Mouse (Mus musculus) stomach, embryonic 16.5 days (tissue): Measurements from ENCODE around the gene Gm20708. TPM values are rescaled to one million over a fixed set of nuclear protein-coding genes. Genes with fewer than 3 reads are reported as not detected.

Experiments
- ATAC-seq: fragments of 200-750 bp; cut with Nextera tagmentation; 2 replicates; pipeline ENCODE4 v1.8.0; 2017; ENCODE audit warnings: moderate number of reproducible peaks, moderate TSS enrichment; ENCODE audit not compliant: insufficient read depth, low FRiP score
- H3K27ac ChIP-seq: fragments of 300-500 bp; sonication (generic); 2 replicates; pipeline ENCODE4 v1.5.1; 2014; ENCODE audit warnings: low read length
- H3K27me3 ChIP-seq: fragments of 300-500 bp; sonication (generic); 2 replicates; pipeline ENCODE4 v1.6.1; 2014; ENCODE audit warnings: low read length, control low read depth, mixed read lengths; ENCODE audit not compliant: control insufficient read depth, insufficient read depth
- H3K36me3 ChIP-seq: fragments of 300-500 bp; sonication (generic); 2 replicates; pipeline ENCODE4 v1.6.1; 2014; ENCODE audit warnings: low read length; ENCODE audit not compliant: control insufficient read depth, insufficient read depth
- H3K4me1 ChIP-seq: fragments of 300-500 bp; sonication (generic); 2 replicates; pipeline ENCODE4 v1.6.1; 2014; ENCODE audit warnings: low read length, control low read depth, mixed read lengths; ENCODE audit not compliant: control insufficient read depth, insufficient read depth
- H3K4me2 ChIP-seq: fragments of 300-500 bp; sonication (generic); 2 replicates; pipeline ENCODE4 v1.6.1; 2014; ENCODE audit warnings: low read depth, low read length, mixed read lengths
- H3K4me3 ChIP-seq: fragments of 300-500 bp; sonication (generic); replicated peaks from 2 replicates; pipeline ENCODE4 v1.5.1; 2014; ENCODE audit warnings: mild to moderate bottlenecking, low read length
- H3K9ac ChIP-seq: fragments of 300-500 bp; sonication (generic); 2 replicates; pipeline ENCODE4 v1.6.1; 2014; ENCODE audit warnings: low read length
- H3K9me3 ChIP-seq: fragments of 300-500 bp; sonication (generic); replicated peaks from 2 replicates; pipeline ENCODE4 v1.6.1; 2016; ENCODE audit warnings: low read length, control low read depth; ENCODE audit not compliant: control insufficient read depth
- WGBS: fragments of 180-500 bp; shearing (Covaris S2); extraction: QIAGEN DNeasy Blood & Tissue Kit; methylation state at CpG from one replicate; pipeline ENCODE4 v1.1.7; 2014; 5-methylcytosine and 5-hydroxymethylcytosine counted together
- polyA plus RNA-seq: library from polyadenylated mRNA; unstranded; fragments of >200 nt; fragmentation: Nextera tagmentation; extraction: Ambion mirVana; gene quantifications from 2 replicates; pipeline ENCODE4 v1.2.1, GENCODE M21; 2015

The Gm20708 gene
- polyA plus RNA-seq, 1 experiment from 2014 or later: 0.68 TPM

GRCm38 (mm10) chr11:117779434-117780198, 29.9 kb upstream of the Gm20708 start:
- Histone ChIP-seq H3K4me1 (peaks cover 43% of the 10 kb centered on the region), H3K4me2 (peak overlapping the region; percentile 83), H3K36me3 (no peaks in the 10 kb centered on the region), H3K9ac (peak overlapping the region; percentile 82), H3K9me3 (no peaks in the 10 kb centered on the region), H3K4me3 (peak overlapping the region; percentile 61), H3K27ac (peak overlapping the region; percentile 97), H3K27me3 (no peaks in the 10 kb centered on the region)
- WGBS: 4% methylated on average over 38 of the region's 38 CpGs
- ATAC-seq: peak; percentile 17; the same call in 1 of the 2 replicates

GRCm38 (mm10) chr11:117780199-117780515, 29.3 kb upstream of the Gm20708 start:
- peak; percentile 12; the same call in 1 of the 2 replicates for ATAC-seq
- H3K27ac ChIP-seq: peak overlapping the region; percentile 97
- peak overlapping the region; percentile 82 for H3K9ac ChIP-seq
- H3K9me3 ChIP-seq: no peaks in the 10 kb centered on the region
- peak overlapping the region; percentile 61 for H3K4me3 ChIP-seq
- H3K4me1 ChIP-seq: peaks cover 43% of the 10 kb centered on the region
- WGBS: 4% methylated on average over 17 of the region's 17 CpGs
- no peaks in the 10 kb centered on the region for H3K27me3 ChIP-seq
- peak overlapping the region; percentile 83 for H3K4me2 ChIP-seq
- no peaks in the 10 kb centered on the region for H3K36me3 ChIP-seq

GRCm38 (mm10) chr11:117780582-117781111, 28.8 kb upstream of the Gm20708 start:
- Histone ChIP-seq H3K9ac (peak overlapping the region; percentile 82), H3K9me3 (no peaks in the 10 kb centered on the region), H3K4me3 (peak overlapping the region; percentile 61), H3K4me2 (peak overlapping the region; percentile 83), H3K36me3 (no peaks in the 10 kb centered on the region), H3K4me1 (peaks cover 43% of the 10 kb centered on the region), H3K27me3 (no peaks in the 10 kb centered on the region), H3K27ac (peak overlapping the region; percentile 97)
- whole genome bisulfite sequencing: 3% methylated on average over 19 of the region's 19 CpGs
- peak; percentile 84 for ATAC-seq

GRCm38 (mm10) chr11:117781199-117781821, 28.2 kb upstream of the Gm20708 start:
- peaks cover 43% of the 10 kb centered on the region for H3K4me1 ChIP-seq
- peak overlapping the region; percentile 56 for H3K9ac ChIP-seq
- no peaks in the 10 kb centered on the region for H3K27me3 ChIP-seq
- H3K36me3 ChIP-seq: no peaks in the 10 kb centered on the region
- no peaks in the 10 kb centered on the region for H3K9me3 ChIP-seq
- peak overlapping the region; percentile 61 for H3K4me3 ChIP-seq
- peak overlapping the region; percentile 97 for H3K27ac ChIP-seq
- 17% methylated on average over 18 of the region's 18 CpGs for WGBS
- peak overlapping the region; percentile 83 for H3K4me2 ChIP-seq
- ATAC-seq: peak; percentile 3; the same call in 1 of the 2 replicates

- ATAC-seq: no peak; the same call in 1 of the 2 replicates
- Histone ChIP-seq H3K36me3 (no peaks in the 10 kb centered on the region), H3K9me3 (no peaks in the 10 kb centered on the region), H3K27ac (peak within 1 kb of the TSS; percentile 97), H3K4me1 (peaks cover 43% of the 10 kb centered on the region), H3K9ac (peak within 1 kb of the TSS; percentile 56), H3K4me3 (peak within 1 kb of the TSS; percentile 61), H3K27me3 (no peaks in the 10 kb centered on the region), H3K4me2 (peak within 1 kb of the TSS; percentile 83)
- WGBS: 46% methylated on average over 24 of the region's 24 CpGs
Measured at GRCm38 (mm10) chr11:117781993-117782704, 27.3 kb upstream of the Gm20708 start, which contains the start of the genes Tmc8 and Tmc6. Tmc8 (plus strand) TSS chr11:117782076. Tmc6 (minus strand) TSS chr11:117782198.

- Histone ChIP-seq H3K36me3 (no peaks in the 10 kb centered on the region), H3K27me3 (no peaks in the 10 kb centered on the region), H3K9me3 (no peaks in the 10 kb centered on the region), H3K4me1 (peaks cover 43% of the 10 kb centered on the region), H3K27ac (peak overlapping the region; percentile 97), H3K4me2 (peak overlapping the region; percentile 83), H3K4me3 (peak overlapping the region; percentile 29), H3K9ac (peak overlapping the region; percentile 54)
- no peak for ATAC-seq
- 56% methylated on average over 9 of the region's 9 CpGs for WGBS
Measured at GRCm38 (mm10) chr11:117782705-117783034, 26.8 kb upstream of the Gm20708 start.

- peak overlapping the region; percentile 97; the same call in 1 of the 2 replicates for H3K27ac ChIP-seq
- H3K36me3 ChIP-seq: no peaks in the 10 kb centered on the region
- ATAC-seq: no peak
- no peaks in the 10 kb centered on the region for H3K9me3 ChIP-seq
- peak overlapping the region; percentile 83 for H3K4me2 ChIP-seq
- H3K4me1 ChIP-seq: peaks cover 43% of the 10 kb centered on the region
- H3K27me3 ChIP-seq: no peaks in the 10 kb centered on the region
- 7% methylated on average over 31 of the region's 31 CpGs for WGBS
- H3K9ac ChIP-seq: peak overlapping the region; percentile 54
- H3K4me3 ChIP-seq: peak overlapping the region; percentile 29
Measured at GRCm38 (mm10) chr11:117783089-117783488, 26.4 kb upstream of the Gm20708 start.

- 47% methylated on average over 10 of the region's 10 CpGs for WGBS
- no peaks in the 10 kb centered on the region for H3K27me3 ChIP-seq
- H3K9me3 ChIP-seq: no peaks in the 10 kb centered on the region
- H3K4me2 ChIP-seq: peak overlapping the region; percentile 83
- H3K27ac ChIP-seq: peak overlapping the region; percentile 14; the same call in 1 of the 2 replicates
- peak overlapping the region; percentile 29 for H3K4me3 ChIP-seq
- no peaks in the 10 kb centered on the region for H3K36me3 ChIP-seq
- H3K9ac ChIP-seq: peak overlapping the region; percentile 54
- no peak for ATAC-seq
- H3K4me1 ChIP-seq: peaks cover 38% of the 10 kb centered on the region
Measured at GRCm38 (mm10) chr11:117783683-117784309, 25.7 kb upstream of the Gm20708 start.
